Mouse (Mus musculus): Measurements from ENCODE around the gene Sdccag8.

Sdccag8 gene

DNA sequence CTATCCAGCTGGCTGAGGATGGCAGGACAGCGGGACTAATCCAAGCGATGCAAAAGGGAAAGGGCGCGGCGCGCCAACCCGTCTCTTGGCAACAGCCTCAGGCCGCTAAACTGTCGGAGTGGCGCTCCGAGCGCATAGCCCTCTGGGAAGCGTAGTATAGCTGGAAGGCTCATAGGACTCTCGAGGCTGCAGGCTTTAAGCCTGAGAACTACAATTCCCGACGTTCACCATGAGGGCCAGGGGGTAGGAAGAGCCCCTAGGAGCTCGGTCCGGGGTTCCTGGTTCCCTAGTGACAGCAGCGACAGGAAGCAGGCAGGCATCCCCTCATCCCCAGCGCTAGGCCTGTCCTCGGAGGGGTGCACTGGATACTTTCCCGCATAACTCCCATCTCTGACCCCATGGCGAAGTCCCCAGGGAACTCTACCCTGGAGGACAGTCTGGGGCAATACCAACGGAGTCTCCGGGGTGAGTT, at the start of gene Sdccag8:
Gene Sdccag8 (plus strand): TSS at position 70 of the 472 bp plus-strand sequence.
- peak; percentile 94 for DNase-seq

DNA sequence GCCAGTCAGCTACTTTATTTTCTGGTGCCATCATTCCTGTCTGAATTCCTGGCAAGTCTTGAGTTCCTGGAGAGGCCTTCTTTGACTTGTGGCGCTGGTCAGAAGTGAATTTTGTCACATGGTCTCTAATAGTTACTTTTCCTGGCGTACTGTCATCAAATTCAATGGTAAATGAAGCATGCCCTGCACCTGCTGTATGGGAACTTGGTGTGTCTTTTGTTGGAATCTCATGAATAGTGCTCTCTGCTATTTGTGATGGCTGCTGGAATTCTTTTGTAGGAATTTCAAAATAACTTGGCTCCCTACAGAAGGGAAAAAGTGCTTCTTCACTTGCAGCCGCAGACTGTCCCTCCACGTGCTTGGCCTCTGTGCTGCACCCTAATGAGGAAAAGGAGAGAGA, 39.9 kb upstream of the Sdccag8 start:
- no peak for DNase-seq

DNA sequence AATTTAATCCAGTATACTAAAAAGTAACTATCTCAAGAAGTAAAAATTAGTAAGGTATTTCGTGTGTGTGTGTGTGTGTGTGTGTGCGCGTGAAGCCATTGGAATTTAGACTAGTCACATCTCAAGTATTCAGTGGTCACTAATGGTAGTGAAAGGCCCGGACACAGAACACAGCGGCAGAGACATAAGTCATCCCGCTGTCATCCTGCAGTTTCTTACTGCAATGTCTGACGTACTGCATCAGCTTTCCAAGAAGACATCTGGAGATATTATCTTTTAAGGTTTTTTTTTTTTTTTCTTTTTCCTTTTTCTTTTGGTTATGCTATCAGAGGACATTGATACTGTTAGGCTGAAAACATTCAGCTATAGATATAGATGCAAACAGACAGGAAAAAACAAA, 25.1 kb upstream of the Sdccag8 start:
- DNase-seq = no peak

GRCm38 (mm10) chr1:176792175-176792574, 22.3 kb upstream of the Sdccag8 start:
- DNase-seq = no peak

- DNase-seq = no peak
These were observed 15.8 kb upstream of the Sdccag8 start for GRCm38 (mm10) chr1:176798673-176799072.

- peak; percentile 64 for DNase-seq
These were observed 13.6 kb upstream of the Sdccag8 start for GRCm38 (mm10) chr1:176800728-176801365.

- DNase-seq = no peak
These were observed 4.3 kb upstream of the Sdccag8 start for GRCm38 (mm10) chr1:176810161-176810560.

- DNase-seq = no peak
These were observed 2.6 kb upstream of the Sdccag8 start for GRCm38 (mm10) chr1:176811892-176812291.

GRCm38 (mm10) chr1:176812491-176813291, 1.8 kb upstream of the Sdccag8 start:
- DNase-seq = no peak

DNA sequence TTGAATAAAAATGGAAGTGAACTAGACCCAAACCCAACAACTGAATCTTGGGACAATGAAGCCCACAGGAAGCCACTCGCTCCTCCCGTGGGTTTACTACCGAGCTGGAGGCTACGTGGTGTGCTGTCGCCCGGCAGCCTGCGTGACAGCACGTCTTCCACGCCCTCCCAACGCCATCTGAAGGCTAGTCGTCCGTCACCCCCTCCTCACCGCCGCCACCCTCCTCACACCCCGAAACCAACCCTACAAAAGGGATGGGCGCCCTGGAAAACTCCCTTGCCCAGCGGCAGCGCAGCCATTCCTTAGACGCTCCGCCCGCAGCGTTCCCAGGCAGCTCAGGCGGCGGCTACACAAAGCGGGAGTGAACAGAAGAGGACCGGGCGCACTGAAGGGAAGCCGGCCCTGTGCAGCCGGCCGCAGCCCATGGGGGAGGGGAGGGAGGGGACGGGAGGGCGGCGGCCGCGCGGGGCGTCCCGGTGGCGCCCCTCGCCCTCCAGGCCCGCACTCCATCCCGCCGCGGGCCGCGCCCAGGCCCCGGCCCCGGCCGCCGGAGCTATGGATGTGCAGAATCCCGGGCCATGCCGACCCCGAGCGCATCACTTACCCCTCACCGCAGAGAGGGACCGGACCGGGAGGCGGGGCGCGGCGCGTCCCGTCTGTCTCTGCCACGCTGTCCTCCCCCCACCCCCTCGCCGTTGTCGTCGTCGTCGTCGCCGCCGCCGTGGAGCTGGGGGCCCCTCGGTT, 996 bp upstream of the Sdccag8 start:
- DNase-seq = peak; percentile 68

- peak; percentile 99 for DNase-seq
These were observed 432 bp upstream of the Sdccag8 start, which contains the start of gene Cep170 for GRCm38 (mm10) chr1:176814036-176814420. Gene Cep170, minus strand, starts transcription at chr1:176814067.

- DNase-seq = no peak
These were observed 2.3 kb downstream of the Sdccag8 start for GRCm38 (mm10) chr1:176816728-176817127.

GRCm38 (mm10) chr1:176818147-176818546, 3.7 kb downstream of the Sdccag8 start:
- DNase-seq = no peak

GRCm38 (mm10) chr1:176818763-176819162, 4.3 kb downstream of the Sdccag8 start:
- DNase-seq = peak; percentile 64

DNA sequence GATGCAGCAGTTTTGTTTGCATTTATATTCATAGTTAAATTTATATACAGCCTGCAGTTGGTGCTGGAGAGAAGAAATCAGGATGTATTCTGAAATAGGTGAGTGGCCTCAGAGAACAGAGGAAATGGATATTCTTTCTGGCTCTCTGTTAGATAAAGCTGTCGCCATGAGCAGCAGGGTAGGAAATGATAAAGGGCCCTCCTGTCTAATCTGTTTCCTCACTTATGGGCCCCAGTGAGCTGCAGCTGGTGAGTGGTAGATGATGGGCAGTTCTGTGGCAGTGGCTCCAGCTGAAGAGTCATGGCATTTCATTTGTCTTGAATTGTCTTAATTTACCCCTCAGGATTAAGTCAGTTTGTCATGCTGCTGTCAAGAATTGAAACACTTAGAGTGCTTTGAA, 7.5 kb downstream of the Sdccag8 start:
- DNase-seq = no peak

DNA sequence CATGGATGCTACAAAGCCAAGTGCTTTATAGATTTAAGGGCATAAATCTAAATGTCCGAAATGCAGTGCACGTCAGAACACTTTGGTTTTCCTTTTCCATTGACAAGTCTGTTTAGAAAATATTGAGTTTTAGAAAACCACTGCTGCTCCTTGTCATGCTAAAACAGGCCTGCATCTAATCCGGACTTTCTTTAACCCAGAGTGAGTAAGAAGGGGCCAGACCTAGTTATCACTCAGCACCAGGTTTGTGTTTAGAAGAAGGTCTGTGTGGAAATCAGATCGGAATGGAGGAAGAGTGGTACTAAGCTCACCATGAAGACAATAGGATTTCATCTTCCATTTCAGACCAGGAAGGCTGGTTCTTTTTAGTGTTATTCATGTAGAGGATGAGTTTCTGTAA, 8.5 kb downstream of the Sdccag8 start:
- DNase-seq = no peak

GRCm38 (mm10) chr1:176823889-176824288, 9.4 kb downstream of the Sdccag8 start:
- no peak for DNase-seq

GRCm38 (mm10) chr1:176824611-176825010, 10.2 kb downstream of the Sdccag8 start:
- no peak for DNase-seq

DNA sequence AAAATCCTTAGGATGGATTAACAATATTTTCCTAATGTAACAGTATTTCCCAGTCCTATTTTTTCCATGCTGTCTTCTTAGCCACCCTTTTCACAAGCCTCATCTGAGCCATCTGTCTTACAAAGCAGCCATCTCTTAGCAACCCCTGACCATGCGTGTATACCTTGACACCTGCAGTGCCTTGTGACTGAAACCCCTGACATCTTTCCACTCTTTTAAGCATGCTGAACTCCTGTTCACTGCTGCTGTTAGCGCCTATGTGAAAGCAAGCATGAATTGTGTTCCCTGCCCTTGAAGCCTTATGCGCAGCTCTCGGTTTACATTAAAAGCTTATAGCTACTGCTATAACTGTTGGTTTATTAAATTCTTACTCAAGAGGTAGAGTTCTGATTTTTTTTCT, 10.6 kb downstream of the Sdccag8 start:
- DNase-seq = no peak

GRCm38 (mm10) chr1:176826186-176826585, 11.7 kb downstream of the Sdccag8 start:
- peak; percentile 52 for DNase-seq

DNA sequence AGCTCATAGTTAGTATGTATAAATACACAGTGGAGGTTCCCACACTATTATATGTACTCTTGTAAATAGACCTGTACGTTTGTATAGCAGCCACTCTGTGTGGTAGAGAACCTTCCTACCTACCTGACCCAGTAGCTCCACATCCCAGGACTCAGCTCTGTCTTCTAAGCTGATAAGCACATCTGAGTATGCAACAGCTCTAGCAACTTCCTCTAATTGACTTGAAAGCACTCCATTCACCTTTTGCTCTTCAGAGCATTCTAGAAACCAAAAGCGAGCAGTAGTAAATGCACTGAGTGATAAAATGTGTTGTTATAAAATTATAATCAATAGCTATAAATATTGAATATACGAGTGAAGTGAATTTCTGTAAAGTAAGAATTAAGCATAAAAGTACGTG, 12.5 kb downstream of the Sdccag8 start:
- no peak for DNase-seq

GRCm38 (mm10) chr1:176827365-176827764, 12.9 kb downstream of the Sdccag8 start:
- no peak for DNase-seq

DNA sequence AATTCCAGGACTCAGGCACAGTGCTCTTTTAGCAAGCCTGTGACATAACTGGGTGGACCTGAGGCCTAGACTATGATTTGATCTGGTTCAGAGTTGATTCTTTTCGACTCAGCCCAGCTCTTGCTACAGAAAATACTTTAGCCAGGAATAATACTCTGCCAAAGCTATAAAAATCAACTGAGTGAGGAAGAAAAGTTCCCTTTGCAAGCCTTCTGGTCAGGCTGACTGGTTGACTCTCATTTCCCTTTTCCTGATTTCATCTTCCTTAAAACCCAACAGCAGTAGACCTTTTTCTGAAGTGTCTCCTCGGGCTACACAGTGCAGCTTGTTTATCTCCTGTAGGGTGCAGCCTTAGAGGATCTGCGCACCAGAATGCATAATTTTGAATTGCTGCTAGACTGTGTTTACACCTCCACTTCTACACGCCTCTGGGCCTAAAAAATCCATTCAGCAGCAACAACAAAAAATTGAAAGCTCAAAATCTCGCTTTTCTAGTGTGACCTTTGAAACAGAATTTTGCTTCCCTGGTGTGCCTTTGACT, 13.6 kb downstream of the Sdccag8 start:
- DNase-seq = no peak

All from lung, postnatal 14 days (tissue).